Mouse (Mus musculus): ENCODE results near the gene Gm49395. TPM values are rescaled to one million over a fixed set of nuclear protein-coding genes. Genes with fewer than 3 reads are reported as not detected.

The Gm49395 gene
- total RNA-seq, 4 experiments from 2014 or later: 2.0 to 3.2 (median 2.3) TPM

DNA sequence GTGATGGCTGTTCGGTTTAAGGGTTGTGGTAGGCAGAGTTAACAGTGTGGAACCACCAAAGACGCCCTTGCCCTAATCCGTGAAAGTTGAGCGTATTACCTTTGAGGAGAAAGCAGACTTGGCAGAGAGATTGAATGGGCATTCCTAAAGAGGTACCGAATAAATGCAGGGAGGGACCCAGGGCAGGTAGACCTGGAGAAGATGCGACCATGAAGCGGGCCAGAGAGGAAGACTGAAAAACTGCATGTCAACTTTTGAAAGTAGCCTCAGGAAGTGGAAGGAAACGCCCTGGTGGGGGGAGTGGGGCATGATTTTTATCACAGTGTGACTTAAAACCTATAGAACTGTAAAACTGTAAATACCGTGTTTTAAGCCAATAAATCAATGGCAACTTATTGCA is 2.3 kb downstream of the Gm49395 start:
- no peak for DNase-seq (ENCODE audit: low spot score in 2 of 2)

DNA sequence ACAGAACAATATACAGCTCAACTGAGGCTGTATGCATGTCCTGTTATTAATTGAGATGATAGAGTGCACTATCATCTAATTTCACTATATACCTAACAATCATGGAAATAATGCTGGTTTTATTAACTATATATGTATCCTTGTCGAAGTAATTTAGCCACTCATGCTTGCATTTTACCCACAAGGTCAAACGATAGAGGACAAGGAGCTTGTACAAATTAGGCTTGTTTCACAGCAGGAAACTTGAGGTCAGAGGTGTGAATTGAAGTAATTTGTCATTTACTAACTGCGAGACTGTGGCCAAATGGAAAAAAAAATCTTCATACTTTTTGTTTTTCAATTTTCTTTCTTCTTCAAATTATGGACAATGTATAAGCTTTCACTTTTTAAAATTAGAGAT is 3.5 kb downstream of the Gm49395 start:
- no peak for DNase-seq (ENCODE audit: low spot score in 2 of 2)

DNA sequence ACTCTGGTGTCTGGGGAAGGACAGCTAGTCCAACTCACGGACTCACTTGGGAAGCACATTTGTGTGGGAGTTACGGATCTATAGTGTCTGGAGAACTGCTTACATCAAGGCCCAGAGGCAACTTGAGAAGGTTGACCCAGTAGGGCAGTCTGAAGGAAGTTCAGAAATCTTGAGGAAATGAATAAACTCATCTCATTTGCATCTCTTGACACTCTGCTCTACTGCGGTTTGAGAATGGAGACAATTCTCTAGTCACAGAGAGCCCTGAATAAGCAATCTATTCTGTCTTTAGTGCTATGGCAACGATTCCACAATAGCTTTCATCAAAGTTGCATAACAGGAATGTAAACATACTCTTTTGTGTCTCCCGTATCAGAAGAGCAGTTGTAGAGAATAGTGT is 4.8 kb downstream of the Gm49395 start:
- no peak for DNase-seq (ENCODE audit: low spot score in 2 of 2)

DNA sequence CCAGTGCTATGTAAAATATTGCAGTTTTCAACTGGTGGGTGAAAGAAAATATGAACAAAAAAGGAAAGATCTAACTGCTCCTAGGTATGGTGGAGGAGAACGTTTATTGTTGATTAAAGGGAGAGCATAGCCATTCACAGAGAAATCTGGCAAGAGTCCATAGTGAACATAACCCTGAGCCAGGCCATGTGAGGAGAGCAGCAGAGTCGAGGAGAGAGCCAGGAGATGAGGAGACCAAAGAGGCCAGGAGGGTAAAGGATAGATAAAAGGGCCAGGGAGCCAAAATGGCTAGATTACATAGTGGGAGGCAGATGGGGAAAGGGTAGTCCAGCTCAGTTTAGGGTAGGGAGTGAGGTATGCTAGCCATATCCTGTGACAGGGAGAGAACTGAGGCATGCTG is 5.5 kb downstream of the Gm49395 start:
- DNase-seq (ENCODE audit: low spot score in 2 of 2): no peak

DNA sequence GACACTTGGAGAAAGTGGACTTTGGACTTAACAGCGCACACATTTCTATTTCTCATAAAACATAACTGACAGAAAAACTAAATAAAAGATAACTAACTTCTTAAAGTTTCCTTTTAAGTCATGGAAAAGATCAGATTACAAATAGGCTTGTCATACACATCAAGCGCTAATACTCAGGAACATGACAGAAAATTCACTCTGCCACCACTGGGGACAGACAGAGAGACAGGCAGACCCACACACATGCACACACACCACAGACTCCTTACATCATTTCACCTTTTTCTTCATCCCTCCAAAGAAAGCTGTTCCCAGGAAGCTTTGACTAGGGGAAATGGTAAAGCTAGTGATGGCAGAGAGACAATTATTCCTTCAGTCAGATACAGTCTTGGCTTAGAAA is 6.3 kb downstream of the Gm49395 start:
- DNase-seq (ENCODE audit: low spot score in 2 of 2): no peak

DNA sequence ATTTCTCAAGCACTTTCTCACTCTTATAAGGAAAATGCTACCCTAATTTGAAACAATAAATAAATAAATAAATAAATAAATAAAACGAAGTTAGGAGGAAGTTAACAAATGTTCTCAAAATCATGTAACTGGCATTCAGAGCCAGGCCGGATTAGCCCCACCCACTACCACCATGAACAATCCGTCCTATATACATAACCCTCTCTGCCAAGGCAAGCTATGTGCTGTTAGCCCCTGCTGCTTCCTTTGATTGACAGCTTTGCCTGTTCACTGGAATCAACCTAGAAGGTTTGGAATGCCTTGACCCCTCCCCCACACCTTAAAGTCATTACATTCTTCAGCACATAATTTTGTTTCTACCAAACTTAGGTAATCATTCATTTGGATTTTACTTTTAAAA is 10.2 kb downstream of the Gm49395 start:
- no peak for DNase-seq (ENCODE audit: low spot score in 2 of 2)

DNA sequence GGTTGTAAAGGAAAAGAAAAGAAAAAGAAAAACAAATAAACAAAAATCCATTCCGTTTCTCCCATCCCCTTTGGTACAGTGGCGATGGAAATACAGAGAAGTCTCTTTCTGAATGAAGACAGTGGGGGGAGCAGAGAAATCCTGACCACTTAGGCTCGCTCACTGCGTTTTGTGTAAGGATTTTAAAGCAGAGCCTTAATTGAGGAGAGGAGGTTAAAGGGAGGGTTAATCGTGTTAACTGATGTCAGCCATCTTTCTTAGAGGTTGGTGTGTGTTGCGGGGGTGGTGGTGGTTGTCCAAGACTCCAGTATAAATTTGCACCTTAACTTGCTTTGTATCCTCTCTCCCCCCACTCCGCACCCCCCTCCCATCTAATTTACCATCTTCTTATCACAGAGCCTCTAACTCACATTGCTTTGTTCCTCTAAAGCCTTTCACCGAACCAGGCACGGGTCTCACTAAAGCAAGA is 10.7 kb downstream of the Gm49395 start:
- DNase-seq (ENCODE audit: low spot score in 2 of 2): no peak

DNA sequence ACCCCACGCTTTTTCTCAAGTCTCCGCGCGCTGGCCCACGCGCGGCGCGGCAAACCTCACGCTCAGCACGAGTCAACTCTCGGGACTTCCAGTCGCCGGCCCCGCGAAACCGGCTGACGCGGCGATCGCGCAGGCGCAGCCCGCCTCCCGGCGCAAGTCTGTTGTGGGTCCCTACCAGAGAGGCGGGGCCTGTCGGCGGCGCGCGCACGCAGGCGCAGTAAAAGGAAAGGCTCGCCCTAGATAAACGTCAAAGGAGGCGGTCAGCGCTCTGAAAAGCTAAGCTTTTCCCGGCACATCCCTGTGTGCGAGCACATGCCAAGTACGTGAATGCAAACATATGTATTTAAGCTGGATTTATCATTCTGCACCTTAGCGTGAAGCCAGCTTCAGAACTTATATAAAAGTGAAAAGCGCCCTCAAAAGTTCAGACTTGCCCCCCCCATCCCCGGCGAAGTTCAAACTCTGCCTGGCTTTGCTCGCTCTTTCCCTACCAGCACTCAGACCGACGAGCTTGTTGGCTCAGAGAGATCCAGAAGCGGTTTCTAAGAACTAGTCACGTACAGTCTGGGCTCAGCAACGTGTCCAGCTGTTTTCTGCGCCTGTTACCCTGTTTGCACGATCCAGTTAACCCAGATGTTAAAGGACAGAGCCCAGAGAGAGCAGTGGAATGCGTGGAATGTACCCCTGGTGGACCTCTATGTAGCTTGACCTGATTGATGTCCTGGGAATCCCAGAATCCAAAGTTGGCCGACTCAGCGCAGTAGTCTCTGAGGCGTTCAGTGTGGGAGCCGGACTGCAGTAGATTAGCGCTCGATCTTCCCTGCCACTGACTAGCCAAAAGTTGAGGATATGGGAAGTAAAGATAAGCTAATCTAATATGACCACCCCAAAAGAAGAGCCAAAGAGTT is 11.4 kb downstream of the Gm49395 start, which contains the start of gene Pelo:
TSS of gene Pelo (minus strand) at position 118 of the 908 bp plus-strand sequence.
- DNase-seq (ENCODE audit: low spot score in 2 of 2): peak; percentile 95 to 97

DNA sequence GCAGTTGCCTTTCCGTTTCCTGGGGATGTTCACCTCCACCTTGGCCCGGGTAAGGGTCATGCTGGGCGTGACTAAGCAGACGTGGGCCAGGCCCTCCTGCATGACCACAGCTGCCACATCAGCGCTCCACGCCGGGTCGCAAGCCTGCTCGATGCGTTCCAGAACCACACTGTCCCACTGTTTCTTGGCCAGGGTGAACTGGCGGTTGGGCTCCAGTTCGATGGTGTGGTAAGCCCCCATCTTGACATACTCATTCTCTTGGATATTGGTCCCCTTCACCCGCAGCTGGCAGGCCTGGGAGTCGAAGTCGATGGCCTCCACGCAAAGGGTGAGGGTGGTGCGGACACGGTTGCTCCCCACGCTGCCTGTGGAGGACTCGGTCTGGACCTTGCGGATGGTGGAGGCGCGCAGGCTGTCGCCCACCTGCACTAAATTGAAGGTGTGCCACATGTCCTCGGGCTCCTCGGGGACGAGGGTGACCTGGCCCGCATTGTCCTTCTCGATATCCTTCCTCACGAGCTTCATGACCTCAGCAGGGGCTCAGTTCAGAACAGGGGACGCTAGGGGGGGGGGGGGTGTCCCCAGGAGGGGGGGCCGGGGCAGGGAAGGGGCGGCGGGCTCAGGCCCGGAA is 12.2 kb downstream of the Gm49395 start:
- DNase-seq (ENCODE audit: low spot score in 2 of 2): no peak

DNA sequence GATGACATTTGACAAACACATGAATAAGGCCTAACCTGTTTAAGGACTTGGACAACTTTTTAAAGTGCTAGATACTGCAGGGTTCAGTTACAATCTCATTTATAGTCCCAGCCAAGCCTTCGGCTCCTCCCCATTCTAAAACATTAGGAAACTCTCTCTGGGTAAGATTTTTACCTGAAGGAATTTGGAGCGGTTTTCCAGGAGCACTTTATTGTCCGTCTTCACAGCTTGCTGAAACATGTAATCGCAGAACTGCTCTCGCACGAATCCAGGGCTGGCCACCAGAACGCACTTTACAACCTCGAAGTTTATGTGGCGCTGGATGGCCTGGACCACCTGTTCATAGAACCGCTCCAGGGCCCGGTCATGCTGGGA is 12.7 kb downstream of the Gm49395 start:
- no peak for DNase-seq (ENCODE audit: low spot score in 2 of 2)

DNA sequence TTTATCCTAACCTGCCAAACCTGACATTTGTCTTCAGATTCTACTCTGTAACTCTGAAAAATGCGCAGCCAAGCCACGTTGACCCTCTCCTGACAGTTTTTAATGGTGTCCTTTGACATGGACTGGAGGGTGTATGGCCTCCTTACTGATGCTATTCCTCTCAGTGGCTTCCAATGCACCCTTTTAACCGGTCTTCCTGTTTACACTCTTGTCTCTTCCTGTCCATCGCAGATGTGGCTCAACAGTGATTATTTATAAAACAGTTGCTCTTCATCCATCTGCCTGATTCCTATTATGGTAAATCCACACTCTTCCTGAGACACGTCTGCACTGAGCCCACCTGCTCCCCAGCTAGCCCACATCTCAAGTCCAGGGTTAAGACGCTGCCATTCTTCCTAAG is 15.7 kb downstream of the Gm49395 start:
- DNase-seq (ENCODE audit: low spot score in 2 of 2): no peak

DNA sequence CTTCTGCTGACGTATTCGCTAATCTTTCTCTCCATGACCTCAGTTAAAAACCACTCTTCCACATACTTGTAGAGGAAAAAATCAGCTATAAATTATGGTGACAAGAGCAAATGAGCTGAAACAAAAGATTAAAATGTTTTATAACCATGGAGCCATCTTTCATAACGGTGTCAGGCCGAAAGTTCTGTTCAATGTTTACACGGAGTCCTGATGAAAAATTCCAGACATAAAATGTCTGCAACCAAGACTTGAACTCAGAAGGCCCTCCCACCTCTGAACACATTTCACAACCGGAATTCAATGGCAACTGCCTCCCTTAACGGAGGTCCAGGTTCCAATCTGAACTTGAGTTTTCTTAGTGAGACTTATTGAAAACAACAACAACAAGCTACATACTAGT is 19.4 kb downstream of the Gm49395 start:
- DNase-seq (ENCODE audit: low spot score in 2 of 2): no peak

DNA sequence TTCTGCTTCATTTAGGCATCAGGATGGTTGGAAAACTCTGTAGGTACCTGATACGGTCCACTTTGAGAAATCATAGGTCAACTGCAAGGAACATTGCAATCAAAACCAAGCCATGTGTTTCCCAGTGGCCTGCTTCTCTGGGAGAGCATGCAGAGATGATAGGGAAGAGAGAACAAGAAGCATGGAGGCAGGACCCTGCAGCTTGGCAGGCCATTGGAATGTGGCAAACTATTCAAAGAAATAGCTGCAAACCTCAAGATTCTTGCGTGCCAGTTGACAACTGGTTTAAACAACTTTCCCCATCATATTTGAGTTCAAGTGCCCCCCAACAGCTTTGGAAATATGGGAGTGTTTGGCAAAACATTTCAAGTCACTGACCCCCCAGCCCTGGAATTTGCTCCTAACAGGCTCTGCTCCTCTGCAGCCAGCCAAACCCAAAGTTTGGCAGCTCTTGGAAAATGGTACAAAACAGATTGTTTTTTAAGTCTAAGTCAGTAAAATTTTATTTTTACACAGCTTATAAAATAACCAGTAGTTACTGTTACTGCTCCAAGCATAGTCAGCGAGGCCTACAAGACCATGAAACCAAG is 21.6 kb downstream of the Gm49395 start:
- no peak for DNase-seq (ENCODE audit: low spot score in 2 of 2)

DNA sequence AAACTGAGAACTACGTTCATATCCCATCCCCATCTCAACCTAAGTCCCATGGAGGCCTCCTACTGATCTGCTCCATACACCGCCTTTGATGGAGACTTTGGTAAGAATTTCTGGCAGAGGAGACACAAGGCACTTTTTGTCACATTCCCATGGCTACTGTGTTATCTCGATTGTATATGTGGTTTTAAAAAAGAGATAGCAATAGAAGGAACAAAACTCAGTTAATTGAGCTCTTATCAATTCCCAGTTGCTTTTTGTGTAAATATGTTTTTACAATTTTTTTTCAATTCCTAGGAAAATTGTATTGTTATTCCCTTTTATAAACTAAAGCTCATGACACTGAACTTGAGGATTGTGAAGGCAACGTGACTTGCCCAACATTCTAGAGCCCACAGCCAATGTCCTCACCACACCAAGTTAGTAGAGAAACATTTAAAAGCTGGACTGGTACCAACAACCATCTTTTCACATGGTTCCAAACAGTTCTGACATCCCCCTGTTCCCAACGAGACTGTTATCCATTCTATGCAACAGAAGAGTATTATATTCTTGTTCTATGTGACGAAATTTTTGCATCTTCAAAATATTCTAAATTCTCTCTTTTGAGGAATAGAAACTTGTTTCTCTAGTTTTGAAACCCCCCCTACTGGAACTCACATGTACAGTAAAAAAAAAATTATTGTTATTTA is 22.6 kb downstream of the Gm49395 start:
- no peak for DNase-seq (ENCODE audit: low spot score in 2 of 2)

DNA sequence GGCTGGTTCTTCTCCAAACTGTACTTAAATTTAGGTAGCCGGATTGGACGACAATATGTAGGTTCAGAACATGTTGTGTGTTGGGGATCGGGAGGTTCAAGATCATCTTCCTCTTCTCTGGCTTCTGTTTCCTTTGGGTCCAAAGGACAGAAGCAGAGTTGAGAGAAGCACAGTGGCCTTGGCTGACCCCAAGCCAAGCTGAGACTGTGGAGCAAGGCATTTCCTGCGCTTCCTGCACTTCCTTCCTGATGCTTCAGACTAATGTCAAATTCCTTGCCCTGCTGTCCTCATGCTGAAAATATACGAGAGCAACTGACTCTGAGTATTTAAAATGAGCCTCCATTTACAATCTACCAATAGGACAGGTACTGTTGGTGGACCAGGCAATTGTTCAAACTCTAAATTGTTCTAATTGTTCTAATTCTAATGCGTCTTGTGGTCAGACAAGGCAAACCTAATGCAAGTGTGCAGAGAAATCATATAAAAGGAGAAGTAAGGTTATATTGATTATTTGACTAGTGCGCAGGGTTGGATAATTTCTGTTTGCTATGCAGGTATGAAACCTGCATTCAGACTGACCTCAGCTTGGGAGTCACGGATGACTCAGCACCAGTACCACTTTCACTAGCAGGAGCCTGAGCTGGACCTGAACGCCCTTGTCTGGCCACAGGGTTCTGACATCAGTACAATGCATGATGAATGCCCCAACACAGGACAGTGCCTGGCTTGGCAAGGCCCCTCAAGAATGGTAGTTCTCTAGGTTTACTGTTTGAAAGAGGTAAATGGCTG is 24.2 kb downstream of the Gm49395 start:
- DNase-seq (ENCODE audit: low spot score in 2 of 2): no peak

DNA sequence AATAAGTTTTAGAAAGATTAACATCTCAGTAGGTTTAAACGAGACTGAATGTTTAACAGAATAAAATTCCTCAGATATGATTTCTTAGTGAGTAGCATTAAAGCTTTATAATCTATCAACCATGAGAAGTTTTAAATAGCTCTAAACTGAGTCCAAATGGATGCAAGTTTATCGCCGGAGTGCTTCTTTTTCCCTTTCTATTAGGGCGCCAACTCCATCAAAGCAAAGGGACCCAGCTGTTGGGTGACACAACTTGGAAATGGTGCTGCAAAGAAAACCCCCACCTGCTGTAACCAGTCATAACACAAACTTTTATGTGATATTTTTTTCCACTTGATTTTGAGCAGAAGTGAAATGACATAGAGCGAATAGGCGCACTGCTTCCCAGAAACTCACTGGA is 29.3 kb downstream of the Gm49395 start:
- no peak for DNase-seq (ENCODE audit: low spot score in 2 of 2)

DNA sequence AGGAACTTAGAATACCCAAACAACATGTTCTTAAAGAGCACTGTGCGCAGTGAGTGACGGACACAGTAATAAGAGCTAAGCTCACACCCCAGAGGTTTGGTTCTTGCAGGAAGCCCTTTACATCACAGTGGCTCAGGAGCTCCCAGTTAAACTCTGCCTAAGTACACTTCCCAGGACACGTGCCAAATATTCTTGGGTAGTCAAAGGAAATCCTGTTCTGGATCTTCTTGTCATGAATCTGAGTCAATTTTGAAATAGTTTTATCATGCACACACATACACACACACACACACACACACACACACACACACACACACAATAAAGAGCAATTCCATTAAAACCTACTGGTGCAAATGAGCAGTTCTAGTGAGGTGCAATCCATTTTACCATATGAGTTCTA is 30.3 kb downstream of the Gm49395 start:
- DNase-seq (ENCODE audit: low spot score in 2 of 2): no peak

DNA sequence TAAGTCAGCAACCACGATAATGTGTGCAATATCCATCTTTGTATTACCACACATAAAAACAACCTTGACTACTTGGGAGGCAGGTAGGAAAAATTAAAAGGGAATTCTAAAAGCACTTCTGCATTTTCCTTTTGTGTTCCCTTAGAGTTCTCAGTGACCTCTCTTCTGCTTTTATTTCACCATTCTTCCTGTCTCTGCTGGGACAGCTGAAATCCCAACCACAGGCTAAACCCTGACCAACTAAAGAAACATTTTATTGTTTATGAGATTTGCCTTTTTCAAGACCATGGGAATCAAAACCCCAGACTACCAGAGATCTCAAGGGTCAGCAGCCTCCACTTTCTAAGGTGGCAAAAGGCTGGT is 33.8 kb downstream of the Gm49395 start:
- no peak for DNase-seq (ENCODE audit: low spot score in 2 of 2)

DNA sequence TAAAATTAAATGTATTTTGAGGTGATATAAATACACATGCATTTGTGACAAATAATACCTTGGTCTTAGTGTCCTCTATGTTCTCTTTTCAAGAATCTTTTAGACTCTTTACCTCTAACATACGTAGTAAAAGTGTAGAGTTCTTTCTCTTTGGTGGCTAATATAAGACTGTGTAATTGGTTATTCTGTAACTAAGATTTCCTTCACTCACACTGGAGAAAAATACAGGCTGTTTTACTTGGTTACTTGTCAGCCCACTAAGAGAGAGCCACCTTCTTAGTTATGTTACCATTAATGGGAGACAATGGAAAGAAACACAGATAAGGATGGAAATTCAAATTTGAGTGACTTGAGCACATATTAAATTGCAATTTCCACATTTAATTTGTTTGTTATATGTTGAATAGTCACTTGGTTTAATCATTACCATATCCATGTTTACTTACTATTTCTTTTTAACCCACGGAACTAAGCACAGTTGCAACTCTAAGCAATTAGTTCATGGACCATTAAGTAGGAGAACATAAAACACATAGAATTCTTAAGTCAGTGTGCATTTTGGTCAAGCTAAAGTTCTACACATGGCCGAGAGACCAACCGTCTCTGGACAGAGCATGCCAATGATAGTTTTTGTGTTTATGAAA is 34.3 kb downstream of the Gm49395 start:
- DNase-seq (ENCODE audit: low spot score in 2 of 2): no peak

DNA sequence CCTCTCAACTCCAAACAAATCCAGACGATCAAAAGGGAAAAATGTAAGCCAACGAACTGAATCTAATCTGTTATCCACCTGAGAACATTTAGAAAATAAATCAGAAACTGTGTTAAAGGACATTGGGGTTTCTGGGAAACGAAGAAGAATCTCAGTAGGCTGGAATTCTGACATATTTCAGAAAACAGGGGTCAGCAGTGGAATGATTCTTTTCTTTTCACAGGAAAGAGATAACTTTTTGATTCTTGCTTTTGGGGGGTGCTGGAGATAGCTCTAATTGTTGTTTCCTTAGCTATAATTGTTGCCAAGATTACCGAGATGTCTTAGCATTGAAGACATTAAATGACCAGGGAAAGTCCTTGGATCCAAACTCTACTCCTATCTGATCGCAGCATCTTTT is 44.2 kb downstream of the Gm49395 start:
- DNase-seq (ENCODE audit: low spot score in 2 of 2): no peak

DNA sequence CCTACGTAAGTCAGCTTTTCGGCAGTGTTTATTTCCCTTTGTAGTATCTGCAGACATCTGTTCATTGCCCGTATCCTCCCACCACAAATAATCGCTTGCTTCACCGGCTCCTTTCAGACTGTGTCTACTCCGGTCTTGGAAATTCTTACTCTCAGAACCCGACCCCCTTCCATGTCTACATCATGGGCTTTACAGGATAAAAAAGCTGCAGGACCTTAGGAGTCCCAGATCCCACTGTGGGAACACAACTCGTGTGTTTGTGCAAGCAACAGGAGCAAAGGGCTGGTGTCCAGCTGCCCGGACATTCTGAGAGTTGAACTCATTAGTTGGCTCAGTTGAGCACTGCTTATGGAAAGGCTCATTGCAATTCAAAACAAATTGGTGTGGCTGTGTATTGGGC is 46.9 kb downstream of the Gm49395 start:
- DNase-seq (ENCODE audit: low spot score in 2 of 2): no peak

Measured in gastrocnemius, adult 8-10 months (tissue).